Mouse (Mus musculus): Measurements from ENCODE around the gene Zfp580.
A peak's percentile ranks its signal among the peaks of the same experiment; 100 is the strongest.
"Not testable (repeated sequence)": the region's sequence is repeated elsewhere in the genome, so short reads cannot be mapped to it uniquely, and the experiment has no call there.

Gene Zfp580

DNA sequence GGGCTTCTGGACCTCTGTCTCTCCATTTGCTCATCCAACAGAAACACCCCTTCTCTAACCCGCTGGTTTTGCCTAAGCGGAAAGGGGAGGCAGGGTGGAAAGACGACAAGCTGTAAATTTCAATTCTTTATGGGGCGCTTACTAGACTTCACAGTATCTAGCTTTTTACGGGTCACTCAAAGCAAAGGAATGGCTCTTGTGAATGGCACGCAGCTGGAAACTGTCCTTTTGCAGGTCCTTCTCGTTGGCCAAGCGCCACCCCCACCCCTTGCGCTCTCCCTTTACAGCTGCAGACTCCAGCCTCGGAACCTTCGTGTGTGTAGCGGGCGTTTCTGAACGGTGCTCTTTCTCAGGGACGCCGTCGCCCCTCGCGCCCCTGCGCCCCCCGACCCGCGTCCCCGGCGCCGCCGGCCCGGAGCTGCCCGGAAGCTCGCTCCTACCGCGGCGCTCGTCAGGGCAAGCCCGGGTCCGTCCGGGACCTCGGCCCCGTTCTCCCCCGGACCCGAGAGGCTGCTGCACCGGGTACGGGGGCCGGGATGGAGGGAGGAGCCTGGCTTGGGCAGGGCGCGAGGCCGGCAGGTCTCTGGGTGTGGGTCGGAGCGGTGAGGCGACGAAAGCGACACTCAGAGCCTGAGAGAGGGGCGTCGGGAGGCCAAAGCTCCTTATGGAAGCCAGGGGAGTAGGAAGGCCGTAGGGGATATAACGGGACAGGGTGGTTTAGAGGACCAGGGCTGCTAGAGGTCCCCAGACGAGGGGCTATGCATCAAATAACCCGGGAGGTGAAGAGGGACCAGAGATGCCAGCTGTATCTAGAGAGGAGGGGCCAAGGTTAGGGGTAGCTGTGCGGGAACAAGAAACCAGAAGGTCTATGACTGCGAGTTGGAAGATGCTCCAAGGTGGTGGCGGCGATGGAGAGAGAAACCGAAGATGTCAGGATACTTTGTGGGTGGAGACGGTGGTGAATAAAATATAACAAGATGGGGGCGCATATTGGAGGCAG lies at the start of gene Zfp580:
TSS of gene Zfp580 (plus strand) at position 346 of the 1,000 bp plus-strand sequence.
- DNase-seq (ENCODE audit: low spot score), result peak; percentile 82

DNA sequence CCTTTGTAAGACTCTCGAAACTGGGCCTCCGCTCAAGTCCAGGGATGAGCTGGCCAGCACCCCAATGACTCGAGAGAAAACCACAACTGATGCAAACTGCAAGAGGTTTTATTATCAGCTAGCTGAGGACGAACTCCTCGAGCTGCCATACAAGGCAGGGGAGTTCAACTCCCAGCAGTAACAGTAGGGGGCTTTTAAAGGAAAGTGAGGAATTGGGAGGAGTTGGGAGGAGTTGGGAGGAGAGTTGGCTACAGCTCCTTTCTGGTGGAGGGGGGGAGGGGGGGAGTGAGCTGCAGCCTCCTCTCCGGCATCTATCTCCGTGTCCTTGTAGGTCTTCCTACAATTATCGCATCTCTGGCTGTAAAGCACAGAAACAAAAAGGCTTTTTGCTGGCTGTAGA lies 48.5 kb upstream of the Zfp580 start:
- DNase-seq (ENCODE audit: low spot score), result not testable (repeated sequence)

DNA sequence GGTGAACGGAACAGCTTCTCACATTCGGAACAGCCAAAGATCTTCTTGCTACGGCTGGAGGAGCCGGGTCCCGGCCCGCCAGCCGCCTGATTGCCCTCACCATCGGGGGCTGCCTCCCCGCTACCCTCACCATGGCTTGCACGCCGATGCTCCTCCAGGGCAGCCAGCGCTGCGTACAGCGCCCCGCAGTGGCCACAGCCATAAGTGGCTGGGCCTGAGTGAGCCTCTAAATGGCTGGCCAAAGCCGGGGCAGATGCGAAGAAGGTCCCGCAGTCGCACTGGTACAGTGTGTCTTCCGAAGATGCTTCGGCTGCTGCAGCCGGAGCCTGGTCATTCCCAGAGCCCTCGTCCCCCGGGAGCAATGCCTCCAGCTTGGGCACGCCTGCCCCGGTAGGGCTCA lies 43.1 kb upstream of the Zfp580 start:
- no peak for DNase-seq (ENCODE audit: low spot score)

DNA sequence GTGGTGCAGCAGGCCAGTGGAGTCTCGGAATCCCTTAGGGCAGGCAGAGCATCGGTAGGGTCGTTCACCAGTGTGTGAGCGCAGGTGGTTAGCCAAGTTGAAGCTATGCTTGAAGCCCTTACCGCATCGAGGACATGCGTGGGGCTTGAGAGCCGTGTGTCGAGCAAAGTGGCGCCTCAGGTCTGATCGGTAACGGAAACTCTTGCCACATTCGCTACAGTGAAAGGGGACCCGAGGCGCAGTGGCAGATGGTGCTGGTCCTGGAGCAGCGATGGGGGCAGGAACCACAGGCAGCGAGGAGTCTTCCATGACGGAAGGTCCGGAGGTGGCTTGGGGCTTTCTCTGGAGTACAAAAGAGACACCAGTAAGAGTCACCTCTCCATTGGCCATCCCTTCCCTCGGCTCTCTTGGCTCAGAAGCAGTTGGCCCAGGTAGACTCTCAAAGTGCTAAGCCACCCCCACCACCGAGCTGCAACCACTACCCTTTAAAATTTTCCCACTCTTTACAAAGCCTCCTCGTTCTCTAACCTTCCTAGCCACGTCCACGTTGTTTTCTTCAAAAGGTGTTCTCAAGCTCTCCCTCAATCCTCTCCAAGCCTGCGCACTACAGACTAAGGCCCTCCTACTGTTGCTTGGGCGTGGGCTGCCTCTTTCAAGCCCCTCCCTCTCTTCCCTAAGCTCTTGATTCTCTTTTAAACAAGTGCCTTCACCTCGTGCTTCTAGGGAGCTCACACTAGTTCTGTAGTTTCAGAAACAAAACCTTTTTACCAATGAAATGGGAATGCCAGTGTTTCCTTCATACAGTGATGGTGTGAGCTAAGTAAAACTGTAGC lies 38.4 kb upstream of the Zfp580 start:
- no peak for DNase-seq (ENCODE audit: low spot score)

DNA sequence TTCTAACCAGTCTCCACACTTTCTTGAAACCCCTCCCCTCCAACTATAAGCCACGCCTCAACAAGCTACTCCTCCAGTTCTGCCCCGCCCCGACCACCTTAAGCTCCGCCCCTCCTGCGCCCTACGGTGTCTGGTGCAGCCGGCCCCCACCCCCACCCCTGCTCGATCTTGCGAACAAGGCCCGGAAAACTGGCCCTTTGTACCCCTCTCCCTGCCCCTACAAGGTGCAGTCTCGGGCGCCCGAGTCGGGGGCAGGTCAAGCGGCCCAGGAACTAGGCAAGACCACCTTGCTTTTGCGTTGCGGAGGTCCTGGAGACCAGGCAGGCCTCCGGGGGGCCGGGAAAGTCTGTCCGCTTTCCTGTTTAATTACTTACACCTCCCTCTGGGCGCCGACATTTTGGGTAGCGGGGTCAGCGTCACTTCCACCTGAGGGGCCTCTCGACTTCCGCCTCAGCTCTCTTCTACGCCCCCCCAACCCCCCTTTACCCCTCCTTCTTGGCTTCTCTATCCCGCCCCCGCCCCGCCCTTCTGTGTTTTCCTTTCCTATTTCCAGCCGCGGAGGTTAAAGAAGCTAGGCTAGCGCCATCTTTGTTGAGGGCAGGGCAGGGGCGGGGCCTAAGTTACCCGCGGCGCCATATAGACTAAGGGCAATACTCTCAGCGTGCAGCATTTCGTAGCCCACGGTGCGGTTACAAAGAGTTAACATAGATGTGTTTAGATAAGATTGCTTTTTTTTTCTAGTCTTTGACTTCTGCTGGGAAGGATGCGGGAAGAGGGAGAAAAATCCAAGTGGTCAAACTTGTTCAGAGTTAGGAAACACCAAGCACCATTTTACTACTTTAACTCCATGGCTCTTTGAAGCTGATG lies 36.9 kb upstream of the Zfp580 start, which contains the start of the genes Zfp524 and Fiz1:
TSS of gene Zfp524 (plus strand) at position 165 of the 867 bp plus-strand sequence.
TSS of gene Fiz1 (minus strand) at position 447 of the 867 bp plus-strand sequence.
- DNase-seq (ENCODE audit: low spot score), result peak; percentile 94

DNA sequence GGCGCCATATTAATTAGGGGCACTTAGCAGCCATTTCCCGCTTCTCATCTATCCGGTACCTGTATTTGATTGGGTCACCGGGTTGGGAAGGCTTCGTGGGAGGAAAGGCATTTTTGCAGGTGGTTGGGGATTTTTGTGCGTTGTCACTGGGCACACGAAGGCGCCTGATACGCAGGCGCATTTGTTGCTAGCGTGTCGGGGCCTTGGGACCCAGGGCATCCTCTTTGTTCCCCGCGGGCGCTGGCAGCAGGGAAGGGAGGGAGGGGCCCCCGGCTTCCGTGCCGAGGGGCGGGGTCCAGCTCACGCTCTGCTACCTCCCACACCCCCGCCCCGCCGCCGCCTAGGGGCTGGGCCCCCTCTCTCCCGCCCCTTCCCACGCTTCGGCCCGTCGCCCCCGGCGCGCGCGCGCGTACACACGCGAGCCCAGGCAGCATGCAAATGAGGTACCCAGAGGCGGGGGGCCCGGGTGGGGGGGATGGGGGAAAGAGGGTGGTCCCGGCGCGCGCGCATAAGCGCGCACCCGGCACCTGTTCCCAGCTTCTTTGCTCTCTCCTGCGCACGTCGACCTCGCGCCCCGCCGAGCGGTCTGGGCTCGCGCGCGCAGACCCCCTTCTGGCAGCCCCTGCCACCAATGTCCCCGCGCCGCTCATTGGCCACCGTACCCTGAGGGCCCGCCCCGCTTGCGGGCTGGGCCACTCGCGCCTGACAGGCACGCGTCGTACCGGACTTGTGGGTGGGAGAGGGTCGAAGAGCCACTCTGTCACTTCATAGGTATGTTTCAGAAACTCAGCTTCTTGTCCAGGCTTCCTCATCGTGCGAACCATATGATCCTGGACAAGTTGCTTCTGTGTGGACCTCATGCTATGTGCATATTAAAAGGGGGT lies 36.0 kb upstream of the Zfp580 start, which contains the start of gene Gm44973:
TSS of gene Gm44973 (plus strand) at position 379 of the 884 bp plus-strand sequence.
- DNase-seq (ENCODE audit: low spot score), result peak; percentile 94

DNA sequence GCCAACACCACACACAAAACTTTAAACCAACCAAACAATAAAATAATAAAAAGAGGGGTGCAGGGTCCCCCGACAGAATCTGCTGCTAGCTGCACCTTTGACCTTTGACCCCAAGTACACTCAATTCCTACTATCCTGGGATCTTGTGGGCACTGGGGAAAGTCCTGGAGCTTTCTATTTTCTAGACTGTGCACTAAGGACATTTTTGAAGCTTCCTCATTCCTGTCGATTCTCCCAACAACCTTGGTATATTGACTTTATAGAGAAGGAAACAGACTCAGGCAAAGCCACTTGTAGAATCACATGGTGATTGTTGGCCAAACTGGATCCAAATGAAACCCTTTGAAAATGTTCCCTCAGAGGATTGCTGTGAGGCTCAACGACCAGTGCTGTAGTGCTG lies 35.3 kb upstream of the Zfp580 start:
- DNase-seq (ENCODE audit: low spot score), result no peak

DNA sequence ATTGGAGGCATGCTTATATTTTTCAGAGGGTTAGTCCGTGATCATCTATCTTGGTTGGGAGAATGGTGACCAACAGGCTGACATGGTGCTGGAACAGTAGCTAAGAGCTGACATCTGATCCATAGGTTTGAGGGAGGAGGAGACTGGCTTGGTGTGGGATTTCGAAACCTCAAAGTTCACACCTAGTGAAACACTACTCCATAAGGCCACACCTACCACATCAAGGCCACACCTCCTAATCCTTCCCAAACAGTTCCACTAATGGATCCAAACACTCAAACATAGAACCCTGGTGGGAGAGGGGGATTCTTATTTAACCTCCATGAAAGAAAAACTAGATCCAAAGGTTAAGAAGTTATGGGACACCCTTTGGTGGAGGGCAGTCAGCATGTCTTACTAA lies 34.4 kb upstream of the Zfp580 start:
- no peak for DNase-seq (ENCODE audit: low spot score)

DNA sequence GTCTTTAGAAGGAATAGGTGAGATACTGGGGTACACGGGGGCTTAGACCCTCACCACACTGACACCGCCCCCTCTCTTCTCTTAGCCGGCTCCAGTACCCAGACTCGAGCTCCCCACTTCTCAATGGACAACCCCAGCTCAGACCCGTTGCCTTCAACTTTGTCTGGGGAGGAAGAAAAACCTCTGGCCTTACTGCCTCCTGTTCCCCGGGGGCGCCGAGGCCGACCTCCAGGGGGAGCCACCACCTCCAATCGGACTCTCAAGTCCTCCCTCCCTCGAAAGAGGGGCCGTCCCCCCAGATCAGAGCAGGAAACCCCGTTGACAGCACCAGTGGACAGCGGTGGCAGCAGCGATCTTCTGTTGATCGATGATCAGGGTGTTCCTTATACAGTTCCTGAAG lies 34.0 kb upstream of the Zfp580 start:
- DNase-seq (ENCODE audit: low spot score), result no peak

DNA sequence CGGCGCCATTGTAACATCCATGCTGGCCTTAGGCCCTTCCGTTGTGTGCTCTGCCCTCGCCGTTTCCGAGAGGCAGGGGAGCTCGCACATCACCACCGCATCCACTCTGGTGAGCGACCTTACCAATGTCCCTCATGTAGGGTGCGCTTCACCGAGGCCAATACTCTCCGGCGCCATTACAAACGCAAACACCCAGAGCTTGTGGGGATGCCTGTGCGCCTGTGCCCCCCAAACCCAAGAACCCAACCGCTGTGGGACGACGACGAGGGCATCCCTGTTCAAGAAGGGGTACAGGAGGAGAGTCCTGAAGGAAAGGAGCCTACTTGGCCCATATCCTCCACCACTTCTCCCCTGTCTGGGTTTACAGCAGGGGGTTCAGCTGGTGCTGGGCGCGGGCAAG lies 33.4 kb upstream of the Zfp580 start:
- DNase-seq (ENCODE audit: low spot score), result no peak

DNA sequence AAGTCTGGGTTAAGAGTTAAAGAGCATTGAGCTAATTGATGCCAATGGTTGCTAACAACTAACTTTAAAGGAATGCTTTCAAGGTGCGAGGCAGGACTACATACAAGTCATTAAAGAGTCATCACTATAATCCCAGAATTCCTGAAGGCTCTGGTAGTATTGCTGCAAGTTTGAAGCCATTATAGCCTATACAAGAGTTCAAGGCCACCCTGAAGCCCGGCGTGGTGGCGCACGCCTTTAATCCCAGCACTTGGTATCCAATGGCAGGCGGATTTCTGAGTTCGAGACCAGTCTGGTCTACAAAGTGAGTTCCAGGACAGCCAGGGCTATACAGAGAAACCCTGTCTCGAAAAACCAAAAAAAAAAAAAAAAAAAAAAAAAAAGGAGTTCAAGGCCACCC lies 31.8 kb upstream of the Zfp580 start:
- not testable (repeated sequence) for DNase-seq (ENCODE audit: low spot score)

DNA sequence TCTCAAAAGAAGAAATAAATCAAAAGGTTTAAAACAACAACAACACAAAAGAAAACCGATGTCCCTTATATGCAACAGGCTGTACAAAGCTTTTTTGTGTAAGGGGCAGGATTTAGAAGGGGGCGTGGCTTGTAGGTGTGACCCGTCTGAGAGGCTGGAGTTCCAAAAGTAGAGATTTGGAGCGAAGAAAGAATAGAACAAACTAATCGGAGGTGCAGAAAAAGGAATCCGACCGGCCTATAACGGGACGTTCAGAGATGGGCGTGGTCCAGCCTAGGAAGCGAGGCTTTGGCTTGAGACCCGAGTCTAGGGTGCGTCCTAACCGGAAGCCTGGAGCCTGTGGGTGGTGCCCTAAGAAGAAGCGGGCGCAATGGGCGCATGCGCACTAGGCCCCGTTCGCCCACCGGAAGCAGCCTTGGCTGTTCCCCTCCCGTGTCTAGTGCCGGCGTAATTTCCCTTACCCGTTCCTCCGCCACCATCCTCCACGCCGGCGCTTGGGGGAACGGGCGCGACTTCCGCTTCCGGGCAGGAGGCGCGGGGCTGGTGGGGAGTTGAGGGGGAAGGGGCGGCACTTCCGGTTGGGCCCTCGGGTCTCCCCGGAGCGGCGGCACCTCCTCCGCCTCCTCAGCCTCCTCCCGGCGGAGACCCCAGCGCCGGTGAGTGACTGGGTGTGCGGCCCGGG lies 31.2 kb upstream of the Zfp580 start, which contains the start of the genes Zfp865 and Ccdc106:
TSS of gene Zfp865 (plus strand) at position 377 of the 682 bp plus-strand sequence.
TSS of gene Ccdc106 (plus strand) at position 554 of the 682 bp plus-strand sequence.
- DNase-seq (ENCODE audit: low spot score), result peak; percentile 99

DNA sequence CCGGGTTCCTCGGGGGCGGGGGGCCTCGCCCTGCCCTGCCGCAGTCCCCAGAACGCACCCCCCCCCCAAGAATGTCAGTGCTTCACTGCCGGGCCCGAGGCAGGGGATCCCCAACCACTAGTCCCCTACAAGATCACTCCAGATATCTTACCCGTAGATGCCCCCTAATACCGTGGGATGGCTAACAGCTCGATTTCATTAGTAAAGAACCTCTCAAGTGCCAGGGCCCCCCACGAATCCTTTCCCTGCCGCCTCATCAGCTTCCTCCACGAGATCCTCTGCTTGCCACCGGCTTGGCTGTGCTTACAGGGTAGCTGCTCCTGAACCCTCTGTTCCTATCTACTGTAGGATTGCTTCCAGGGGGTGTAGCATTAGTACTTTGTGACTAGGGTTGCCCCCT lies 30.7 kb upstream of the Zfp580 start:
- DNase-seq (ENCODE audit: low spot score), result peak; percentile 39

DNA sequence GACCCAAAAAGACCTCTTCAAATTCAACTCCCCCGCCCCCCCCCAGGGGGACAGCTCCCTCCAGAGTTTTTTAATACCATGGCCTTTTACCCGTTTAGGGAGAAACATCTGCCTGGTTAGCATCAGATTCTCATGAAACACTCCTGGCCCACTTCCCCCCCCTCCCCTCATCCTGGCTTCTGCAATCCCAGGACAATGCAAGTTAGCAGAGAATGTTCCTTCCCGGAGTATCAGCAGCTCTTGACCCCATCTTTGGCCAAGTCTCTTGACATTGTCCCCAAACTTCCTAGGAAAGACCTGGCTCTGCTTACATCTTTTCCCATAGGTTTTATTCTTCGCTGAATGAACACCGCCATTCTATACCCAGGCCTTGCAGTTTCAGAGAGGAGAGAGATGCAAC lies 30.1 kb upstream of the Zfp580 start:
- no peak for DNase-seq (ENCODE audit: low spot score)

DNA sequence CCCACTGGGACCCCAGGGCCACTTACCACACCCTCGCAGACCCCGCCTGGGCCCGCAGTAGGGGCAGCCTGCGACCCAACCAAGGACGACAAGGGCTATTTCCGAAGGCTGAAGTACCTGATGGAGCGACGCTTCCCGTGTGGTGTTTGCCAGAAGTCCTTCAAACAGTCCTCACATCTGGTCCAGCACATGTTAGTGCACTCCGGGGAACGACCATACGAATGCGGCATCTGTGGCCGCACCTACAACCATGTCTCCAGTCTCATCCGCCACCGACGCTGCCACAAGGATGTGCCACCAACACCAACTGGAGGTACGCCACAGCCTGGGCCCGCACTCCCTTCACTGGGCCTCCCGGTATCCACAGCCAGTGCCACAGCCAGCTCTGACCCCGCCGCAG lies 21.8 kb upstream of the Zfp580 start:
- DNase-seq (ENCODE audit: low spot score), result no peak

DNA sequence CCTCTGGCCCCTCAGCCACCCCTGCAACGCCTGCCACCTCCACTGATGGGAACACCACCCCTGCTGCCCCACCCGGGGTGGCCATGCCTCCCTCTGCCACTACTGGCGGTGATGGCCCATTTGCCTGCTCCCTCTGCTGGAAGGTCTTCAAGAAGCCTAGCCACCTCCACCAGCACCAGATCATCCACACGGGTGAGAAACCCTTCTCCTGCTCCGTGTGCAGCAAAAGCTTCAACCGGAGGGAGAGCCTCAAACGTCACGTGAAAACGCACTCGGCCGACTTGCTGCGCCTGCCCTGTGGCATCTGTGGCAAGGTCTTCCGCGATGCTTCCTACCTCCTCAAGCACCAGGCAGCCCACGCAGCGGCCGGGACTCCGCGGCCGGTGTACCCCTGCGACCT lies 21.4 kb upstream of the Zfp580 start:
- no peak for DNase-seq (ENCODE audit: low spot score)

DNA sequence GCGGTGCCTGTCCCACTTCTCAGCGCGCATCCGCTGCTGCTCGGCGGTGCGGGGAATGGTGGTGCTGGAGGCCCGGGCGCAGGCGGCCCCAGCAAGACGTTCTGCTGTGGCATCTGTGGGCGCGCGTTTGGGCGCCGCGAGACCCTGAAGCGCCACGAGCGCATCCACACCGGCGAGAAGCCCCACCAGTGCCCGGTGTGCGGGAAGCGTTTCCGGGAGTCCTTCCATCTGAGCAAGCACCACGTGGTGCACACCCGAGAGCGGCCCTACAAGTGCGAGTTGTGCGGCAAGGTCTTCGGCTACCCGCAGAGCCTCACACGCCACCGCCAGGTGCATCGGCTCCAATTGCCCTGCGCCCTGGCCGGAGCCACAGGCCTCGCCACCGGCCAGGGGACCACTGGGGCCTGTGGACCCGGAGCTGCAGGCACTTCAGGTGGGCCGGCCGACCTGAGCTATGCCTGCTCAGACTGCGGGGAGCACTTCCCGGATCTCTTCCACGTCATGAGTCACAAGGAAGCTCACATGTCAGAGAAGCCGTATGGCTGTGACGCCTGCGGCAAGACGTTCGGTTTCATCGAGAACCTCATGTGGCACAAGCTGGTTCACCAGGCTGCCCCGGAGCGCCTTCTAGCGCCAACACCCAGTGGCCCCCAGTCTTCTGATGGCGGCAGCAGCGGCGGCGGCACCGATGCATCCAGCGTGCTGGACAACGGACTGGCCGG lies 20.6 kb upstream of the Zfp580 start:
- DNase-seq (ENCODE audit: low spot score), result no peak

DNA sequence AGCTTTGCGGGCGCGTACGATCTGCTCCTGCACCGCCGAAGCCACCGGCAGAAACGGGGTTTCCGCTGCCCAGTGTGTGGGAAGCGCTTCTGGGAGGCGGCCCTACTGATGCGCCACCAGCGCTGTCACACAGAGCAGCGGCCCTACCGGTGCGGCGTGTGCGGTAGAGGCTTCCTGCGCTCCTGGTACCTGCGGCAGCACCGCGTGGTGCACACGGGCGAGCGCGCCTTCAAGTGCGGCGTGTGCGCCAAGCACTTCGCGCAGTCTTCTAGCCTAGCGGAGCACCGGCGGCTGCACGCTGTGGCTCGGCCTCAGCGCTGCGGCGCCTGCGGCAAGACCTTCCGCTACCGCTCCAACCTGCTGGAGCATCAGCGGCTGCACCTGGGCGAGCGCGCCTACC lies 19.8 kb upstream of the Zfp580 start:
- DNase-seq (ENCODE audit: low spot score), result no peak

DNA sequence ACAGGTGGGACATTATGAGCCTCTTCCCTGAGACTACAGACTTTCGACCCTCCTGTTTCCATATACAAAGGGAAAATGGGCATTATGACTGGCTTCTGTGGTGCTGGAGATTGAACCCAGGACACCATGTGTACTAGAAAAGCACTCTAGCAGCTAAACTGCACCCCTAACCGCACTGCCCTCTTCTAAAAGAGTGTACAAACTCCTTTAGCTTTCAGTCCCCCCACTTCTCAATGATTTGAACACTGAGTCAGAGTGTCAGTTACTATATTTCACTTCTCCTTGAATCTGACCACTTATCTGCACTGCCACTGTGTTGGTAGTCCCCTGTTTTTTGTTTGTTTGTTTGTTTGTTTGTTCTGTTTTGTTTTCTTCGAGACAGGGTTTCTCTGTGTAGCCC lies 17.5 kb upstream of the Zfp580 start, which contains the start of gene 4632433K11Rik:
TSS of gene 4632433K11Rik (plus strand) at position 301 of the 400 bp plus-strand sequence.
- no peak for DNase-seq (ENCODE audit: low spot score)

All from embryo, embryonic 10 days (tissue).